Mouse (Mus musculus): ENCODE measurements at regions not wholly inside any gene's neighbourhood (a gene's known extent, or its start where the extent isn't known, plus 50 kb on each side); places are given as distances from the start of the nearest gene placed in this dataset.

GRCm38 (mm10) chr11:63583321-63583720, 338.8 kb downstream of the Hs3st3b1 start:
- H3K4me3 ChIP-seq (replicated peaks; ENCODE audit: control insufficient read depth, low read depth, low read length), result no peak overlapping the region
- WGBS, result 74% methylated on average over 3 of the region's 3 CpGs
- TF ChIP-seq POLR2A (IDR thresholded peaks at IDR 0.05; ENCODE audit: borderline replicate concordance, control insufficient read depth, low read depth, low read length) (no peak), CTCF (IDR thresholded peaks at IDR 0.05; ENCODE audit: control insufficient read depth, insufficient read depth, low read length) (no peak)
- no peak overlapping the region for H3K27ac ChIP-seq (ENCODE audit: control insufficient read depth, insufficient read depth, low read depth, low read length, poor library complexity)
- no peaks in the 10 kb centered on the region for H3K4me1 ChIP-seq (ENCODE audit: control insufficient read depth, insufficient read depth, low read length)

- no peak overlapping the region for H3K4me3 ChIP-seq (replicated peaks; ENCODE audit: control insufficient read depth, low read depth, low read length)
- 73% methylated on average over 8 of the region's 8 CpGs for WGBS
- no peaks in the 10 kb centered on the region for H3K4me1 ChIP-seq (ENCODE audit: control insufficient read depth, insufficient read depth, low read length)
- no peak overlapping the region for H3K27ac ChIP-seq (ENCODE audit: control insufficient read depth, insufficient read depth, low read depth, low read length, poor library complexity)
- TF ChIP-seq POLR2A (IDR thresholded peaks at IDR 0.05; ENCODE audit: borderline replicate concordance, control insufficient read depth, low read depth, low read length) (no peak), CTCF (IDR thresholded peaks at IDR 0.05; ENCODE audit: control insufficient read depth, insufficient read depth, low read length) (no peak)
These were observed 336.7 kb downstream of the Hs3st3b1 start for GRCm38 (mm10) chr11:63585216-63585869.

DNA sequence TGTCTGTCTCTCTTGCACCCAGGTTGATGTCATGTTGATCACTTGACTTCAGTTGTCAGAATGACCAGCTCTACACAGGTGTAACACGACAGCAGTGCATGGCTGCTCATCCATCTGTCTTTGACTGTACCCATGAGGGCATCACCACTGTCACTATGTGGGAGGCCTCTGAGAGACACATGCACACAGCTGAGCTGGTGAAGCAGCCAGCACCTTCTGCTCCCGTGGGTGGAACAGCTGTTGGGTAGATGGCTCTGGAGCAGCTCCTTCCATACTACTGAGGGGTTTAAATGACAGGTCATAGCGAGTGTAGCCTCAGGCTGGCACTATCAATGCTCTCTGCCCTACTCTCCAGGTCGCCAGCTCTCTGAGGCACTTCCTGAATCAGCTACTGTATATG, 301.9 kb downstream of the Hs3st3b1 start:
- no peaks in the 10 kb centered on the region for H3K4me1 ChIP-seq (ENCODE audit: control insufficient read depth, insufficient read depth, low read length)
- TF ChIP-seq POLR2A (IDR thresholded peaks at IDR 0.05; ENCODE audit: borderline replicate concordance, control insufficient read depth, low read depth, low read length) (no peak), CTCF (IDR thresholded peaks at IDR 0.05; ENCODE audit: control insufficient read depth, insufficient read depth, low read length) (no peak)
- no peak overlapping the region for H3K4me3 ChIP-seq (replicated peaks; ENCODE audit: control insufficient read depth, low read depth, low read length)
- WGBS, result 65% methylated on average over 4 of the region's 4 CpGs
- no peak overlapping the region for H3K27ac ChIP-seq (ENCODE audit: control insufficient read depth, insufficient read depth, low read depth, low read length, poor library complexity)

DNA sequence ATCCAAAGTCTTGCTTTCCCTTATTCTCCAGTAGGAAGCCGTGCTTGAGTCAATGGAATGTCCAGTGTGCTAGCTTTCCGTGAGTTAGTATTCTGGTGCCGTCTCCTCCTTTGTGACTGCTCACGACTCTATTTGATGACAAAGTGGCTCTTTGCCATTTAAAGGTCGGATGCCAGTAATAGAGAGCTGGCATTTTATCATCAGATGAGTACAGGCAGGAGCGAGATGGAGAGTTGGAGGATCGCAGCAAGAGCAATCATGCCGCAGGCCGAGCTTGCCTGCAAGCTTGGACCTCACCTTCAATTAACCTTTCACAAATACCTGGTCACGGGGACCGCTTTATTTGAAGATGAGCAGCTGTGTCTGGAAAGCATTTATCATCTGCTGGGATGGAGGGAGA, 291.8 kb downstream of the Hs3st3b1 start:
- TF ChIP-seq CTCF (IDR thresholded peaks at IDR 0.05; ENCODE audit: control insufficient read depth, insufficient read depth, low read length) (no peak), POLR2A (IDR thresholded peaks at IDR 0.05; ENCODE audit: borderline replicate concordance, control insufficient read depth, low read depth, low read length) (no peak)
- no peak overlapping the region for H3K27ac ChIP-seq (ENCODE audit: control insufficient read depth, insufficient read depth, low read depth, low read length, poor library complexity)
- H3K4me3 ChIP-seq (replicated peaks; ENCODE audit: control insufficient read depth, low read depth, low read length), result no peak overlapping the region
- 84% methylated on average over 11 of the region's 11 CpGs for WGBS
- no peaks in the 10 kb centered on the region for H3K4me1 ChIP-seq (ENCODE audit: control insufficient read depth, insufficient read depth, low read length)

GRCm38 (mm10) chr11:63657057-63657456, 265.0 kb downstream of the Hs3st3b1 start:
- Histone ChIP-seq H3K4me1 (ENCODE audit: control insufficient read depth, insufficient read depth, low read length) (no peaks in the 10 kb centered on the region), H3K27ac (ENCODE audit: control insufficient read depth, insufficient read depth, low read depth, low read length, poor library complexity) (no peak overlapping the region), H3K4me3 (replicated peaks; ENCODE audit: control insufficient read depth, low read depth, low read length) (no peak overlapping the region)
- 82% methylated on average over 9 of the region's 9 CpGs for WGBS
- TF ChIP-seq CTCF (IDR thresholded peaks at IDR 0.05; ENCODE audit: control insufficient read depth, insufficient read depth, low read length) (no peak), POLR2A (IDR thresholded peaks at IDR 0.05; ENCODE audit: borderline replicate concordance, control insufficient read depth, low read depth, low read length) (no peak)

DNA sequence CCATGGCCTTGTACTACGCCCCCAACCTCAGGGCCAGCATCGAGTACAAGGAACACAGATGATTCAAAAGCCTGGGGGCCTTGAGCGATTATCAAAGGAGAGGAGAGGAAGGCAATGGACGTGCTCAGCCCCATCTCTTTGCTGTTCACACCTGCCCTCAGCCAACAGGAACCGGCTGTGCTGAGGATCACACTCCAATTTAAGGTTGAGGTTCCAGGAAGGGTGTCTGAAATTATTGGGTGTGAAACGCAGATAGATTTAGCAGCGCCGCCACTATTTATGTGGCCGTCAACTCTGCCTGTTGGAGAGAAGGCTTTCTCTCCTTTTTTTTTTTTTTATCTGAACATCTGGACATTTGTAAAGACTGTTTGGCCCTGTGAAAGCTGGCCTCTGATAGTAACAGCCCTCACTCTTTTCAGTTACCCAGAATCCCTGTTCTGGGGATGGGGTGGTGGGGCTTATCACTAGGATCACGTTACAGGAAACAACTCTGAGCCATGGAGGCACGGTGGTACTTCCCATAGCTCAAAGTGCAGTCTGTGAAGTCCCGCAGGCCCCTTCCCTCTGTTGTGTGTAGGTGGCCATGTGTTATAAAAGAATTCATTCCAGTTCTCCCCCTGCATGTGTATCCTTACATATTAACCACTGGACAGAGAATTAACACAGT, 256.7 kb downstream of the Hs3st3b1 start:
- WGBS, result 67% methylated on average over 12 of the region's 12 CpGs
- no peak for TF ChIP-seq POLR2A (IDR thresholded peaks at IDR 0.05; ENCODE audit: borderline replicate concordance, control insufficient read depth, low read depth, low read length)
- no peak for TF ChIP-seq CTCF (IDR thresholded peaks at IDR 0.05; ENCODE audit: control insufficient read depth, insufficient read depth, low read length)

GRCm38 (mm10) chr11:63670477-63670876, 251.6 kb downstream of the Hs3st3b1 start:
- Histone ChIP-seq H3K4me3 (replicated peaks; ENCODE audit: control insufficient read depth, low read depth, low read length) (no peak overlapping the region), H3K27ac (ENCODE audit: control insufficient read depth, insufficient read depth, low read depth, low read length, poor library complexity) (no peak overlapping the region), H3K4me1 (ENCODE audit: control insufficient read depth, insufficient read depth, low read length) (no peaks in the 10 kb centered on the region)
- TF ChIP-seq CTCF (IDR thresholded peaks at IDR 0.05; ENCODE audit: control insufficient read depth, insufficient read depth, low read length) (no peak), POLR2A (IDR thresholded peaks at IDR 0.05; ENCODE audit: borderline replicate concordance, control insufficient read depth, low read depth, low read length) (no peak)
- WGBS, result 76% methylated on average over 4 of the region's 4 CpGs

More for the DNA sequence above, 256.7 kb downstream of the Hs3st3b1 start:
- Histone ChIP-seq H3K4me1 (ENCODE audit: control insufficient read depth, insufficient read depth, low read length) (no peaks in the 10 kb centered on the region), H3K27ac (ENCODE audit: control insufficient read depth, insufficient read depth, low read depth, low read length, poor library complexity) (no peak overlapping the region), H3K4me3 (replicated peaks; ENCODE audit: control insufficient read depth, low read depth, low read length) (no peak overlapping the region)

- 70% methylated on average over 2 of the region's 2 CpGs for WGBS
- H3K27ac ChIP-seq (ENCODE audit: control insufficient read depth, insufficient read depth, low read depth, low read length, poor library complexity), result no peak overlapping the region
- TF ChIP-seq CTCF (IDR thresholded peaks at IDR 0.05; ENCODE audit: control insufficient read depth, insufficient read depth, low read length), result no peak
- no peaks in the 10 kb centered on the region for H3K4me1 ChIP-seq (ENCODE audit: control insufficient read depth, insufficient read depth, low read length)
- H3K4me3 ChIP-seq (replicated peaks; ENCODE audit: control insufficient read depth, low read depth, low read length), result no peak overlapping the region
These were observed 250.3 kb downstream of the Hs3st3b1 start for GRCm38 (mm10) chr11:63671816-63672215.

Measured in bone marrow, adult 2 months (tissue).